Mouse (Mus musculus) heart, postnatal 0 days (tissue): Measurements from ENCODE around the gene Gm38431. TPM values are rescaled to one million over a fixed set of nuclear protein-coding genes. Genes with fewer than 3 reads are reported as not detected.

Experiments used
- ATAC-seq: fragments of 200-750 bp; cut with Nextera tagmentation; 2 replicates; pipeline ENCODE4 v1.8.0; 2017; ENCODE audit warnings: low read depth, moderate number of reproducible peaks, moderate library complexity; ENCODE audit not compliant: insufficient read depth
- DNase-seq: peaks from one replicate; pipeline ENCODE4 v3.0.0-alpha.2; 2016; ENCODE audit warnings: low spot score
- H3K27ac ChIP-seq: fragments of 300-500 bp; sonication (generic); 2 replicates; pipeline ENCODE4 v1.5.1; 2014; ENCODE audit warnings: low read depth, mild to moderate bottlenecking
- H3K27me3 ChIP-seq: fragments of 300-500 bp; sonication (generic); 2 replicates; pipeline ENCODE4 v1.6.1; 2014; ENCODE audit warnings: low read length, mixed read lengths; ENCODE audit not compliant: control insufficient read depth, insufficient read depth
- H3K36me3 ChIP-seq: fragments of 300-500 bp; sonication (generic); replicated peaks from 2 replicates; pipeline ENCODE4 v1.6.1; 2014; ENCODE audit warnings: low read length, mixed read lengths; ENCODE audit not compliant: control insufficient read depth, insufficient read depth
- H3K4me1 ChIP-seq: fragments of 300-500 bp; sonication (generic); 2 replicates; pipeline ENCODE4 v1.6.1; 2014; ENCODE audit warnings: antibody characterized with exemption; ENCODE audit not compliant: control insufficient read depth, insufficient read depth
- H3K4me2 ChIP-seq: fragments of 300-500 bp; sonication (generic); 2 replicates; pipeline ENCODE4 v1.6.1; 2014; ENCODE audit warnings: low read depth, mild to moderate bottlenecking, low read length, moderate library complexity
- H3K4me3 ChIP-seq: fragments of 300-500 bp; sonication (generic); 2 replicates; pipeline ENCODE4 v1.5.1; 2014; ENCODE audit warnings: low read depth, low read length
- H3K9ac ChIP-seq: fragments of 300-500 bp; sonication (generic); replicated peaks from 2 replicates; pipeline ENCODE4 v1.6.1; 2014; ENCODE audit warnings: low read depth, low read length, mixed read lengths
- H3K9me3 ChIP-seq: fragments of 300-500 bp; sonication (generic); replicated peaks from 2 replicates; pipeline ENCODE4 v1.6.1; 2016; ENCODE audit warnings: low read length; ENCODE audit not compliant: control insufficient read depth
- CTCF ChIP-seq: IDR thresholded peaks from 2 replicates; pipeline ENCODE4 v1.5.1; 2016; ENCODE audit warnings: antibody characterized with exemption, control low read depth, low read depth
- EP300 ChIP-seq: IDR thresholded peaks from 2 replicates; pipeline ENCODE4 v1.6.1; 2016; ENCODE audit warnings: antibody characterized with exemption, low read depth
- WGBS: fragments of 180-500 bp; shearing (Covaris S2); extraction: QIAGEN DNeasy Blood & Tissue Kit; methylation state at CpG from one replicate; pipeline ENCODE4 v1.1.7; 2014; 5-methylcytosine and 5-hydroxymethylcytosine counted together
- polyA plus RNA-seq: library from polyadenylated mRNA; unstranded; fragments of >200 nt; fragmentation: Nextera tagmentation; extraction: Ambion mirVana; gene quantifications from 2 replicates; pipeline ENCODE4 v1.2.1, GENCODE M21; 2015
- total RNA-seq: library from RNA; depleted of rRNA; stranded (reverse); fragments of >200 nt; gene quantifications from 2 replicates; pipeline ENCODE4 v1.2.3, GENCODE M21; 2014; ENCODE audit warnings: low replicate concordance

Gm38431 gene
- total and polyA plus RNA-seq, 2 experiments from 2014 or later: 0.34 to 1.6 TPM

DNA sequence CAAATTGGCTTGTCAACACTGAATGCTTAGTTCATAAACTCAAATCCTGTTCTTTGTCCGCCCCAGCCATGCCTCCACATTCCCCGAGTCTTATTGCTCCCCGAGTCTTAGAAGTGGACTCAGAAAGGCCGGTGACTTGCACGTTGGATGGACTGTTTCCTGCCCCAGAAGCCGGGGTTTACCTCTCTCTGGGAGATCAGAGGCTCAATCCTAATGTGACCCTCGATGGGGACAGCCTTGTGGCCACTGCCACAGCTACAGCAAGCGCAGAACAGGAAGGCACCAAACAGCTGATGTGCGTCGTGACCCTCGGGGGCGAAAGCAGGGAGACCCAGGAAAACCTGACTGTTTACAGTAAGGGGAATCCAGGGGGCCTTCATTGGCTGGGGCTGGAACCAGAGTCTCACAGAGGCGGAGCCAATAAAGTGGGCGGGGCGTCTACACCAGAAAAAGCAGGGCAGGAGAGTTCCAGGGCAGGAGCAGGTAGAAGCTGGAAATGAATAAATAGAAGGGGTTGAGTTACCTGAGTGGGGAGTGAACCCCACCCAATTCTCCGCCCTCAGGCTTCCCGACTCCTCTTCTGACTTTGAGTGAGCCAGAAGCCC, 57.2 kb downstream of the Gm38431 start:
- Histone ChIP-seq H3K9ac (no peak overlapping the region), H3K36me3 (no peaks in the 10 kb centered on the region), H3K27me3 (peaks cover 76% of the 10 kb centered on the region), H3K9me3 (no peaks in the 10 kb centered on the region), H3K4me3 (no peak overlapping the region), H3K4me2 (no peak overlapping the region), H3K27ac (no peak overlapping the region), H3K4me1 (peaks cover 46% of the 10 kb centered on the region)
- WGBS: 9% methylated on average over 17 of the region's 17 CpGs
- ATAC-seq (no peak), DNase-seq (no peak)
- TF ChIP-seq CTCF (no peak), EP300 (no peak)

GRCm38 (mm10) chr9:21033136-21033535, 58.7 kb downstream of the Gm38431 start:
- Histone ChIP-seq H3K4me3 (peak overlapping the region; percentile 48), H3K4me1 (peaks cover 54% of the 10 kb centered on the region), H3K36me3 (no peaks in the 10 kb centered on the region), H3K9me3 (no peaks in the 10 kb centered on the region), H3K4me2 (peak overlapping the region; percentile 84), H3K27ac (no peak overlapping the region), H3K9ac (peak overlapping the region; percentile 1; the same call in 1 of the 2 replicates), H3K27me3 (peaks cover 67% of the 10 kb centered on the region)
- TF ChIP-seq EP300: no peak
- no peak for TF ChIP-seq CTCF
- WGBS: under 1% methylated on average over 34 of the region's 34 CpGs
- DNase-seq (peak; percentile 81), ATAC-seq (peak; percentile 38)

GRCm38 (mm10) chr9:21032491-21032890, 59.3 kb downstream of the Gm38431 start:
- H3K9ac ChIP-seq: no peak overlapping the region
- H3K4me1 ChIP-seq: peaks cover 49% of the 10 kb centered on the region
- no peak for ATAC-seq
- H3K27me3 ChIP-seq: peaks cover 64% of the 10 kb centered on the region
- H3K27ac ChIP-seq: no peak overlapping the region
- H3K4me2 ChIP-seq: peak overlapping the region; percentile 84
- no peaks in the 10 kb centered on the region for H3K9me3 ChIP-seq
- 5% methylated on average over 7 of the region's 7 CpGs for WGBS
- H3K4me3 ChIP-seq: peak overlapping the region; percentile 54
- DNase-seq: no peak
- 0 out of 2 replicates have a peak, but pooled peaks cover 5% of the 10 kb centered on the region for H3K36me3 ChIP-seq
- TF ChIP-seq CTCF (no peak), EP300 (no peak)

- 3% methylated on average over 34 of the region's 35 CpGs for WGBS
- peaks cover 63% of the 10 kb centered on the region for H3K27me3 ChIP-seq
Observed at GRCm38 (mm10) chr9:21031896-21032351, 59.9 kb downstream of the Gm38431 start, which contains the start of gene Icam5. Gene Icam5, plus strand, starts transcription at chr9:21032073.

GRCm38 (mm10) chr9:21031251-21031895, 60.4 kb downstream of the Gm38431 start:
- Histone ChIP-seq H3K9me3 (no peaks in the 10 kb centered on the region), H3K27me3 (peaks cover 57% of the 10 kb centered on the region), H3K27ac (no peak overlapping the region), H3K4me3 (peak overlapping the region; percentile 54), H3K9ac (no peak overlapping the region), H3K4me1 (peaks cover 38% of the 10 kb centered on the region), H3K4me2 (peak overlapping the region; percentile 77), H3K36me3 (0 out of 2 replicates have a peak, but pooled peaks cover 5% of the 10 kb centered on the region)
- TF ChIP-seq CTCF (no peak), EP300 (no peak)
- under 1% methylated on average over 36 of the region's 36 CpGs for WGBS
- DNase-seq: peak; percentile 51
- peak; percentile 28 for ATAC-seq

More at GRCm38 (mm10) chr9:21031896-21032351, 59.9 kb downstream of the Gm38431 start, which contains the start of gene Icam5:
- peaks cover 44% of the 10 kb centered on the region for H3K4me1 ChIP-seq
- H3K36me3 ChIP-seq: 0 out of 2 replicates have a peak, but pooled peaks cover 5% of the 10 kb centered on the region
- no peaks in the 10 kb centered on the region for H3K9me3 ChIP-seq
- DNase-seq: no peak
- no peak for TF ChIP-seq CTCF
- no peak for TF ChIP-seq EP300
- H3K4me2 ChIP-seq: peak within 1 kb of the TSS; percentile 84
- ATAC-seq: no peak
- H3K9ac ChIP-seq: 0 out of 2 replicates have a peak within 1 kb of the TSS, but pooled peaks have one; percentile 1
- no peak within 1 kb of the TSS for H3K27ac ChIP-seq
- peak within 1 kb of the TSS; percentile 54 for H3K4me3 ChIP-seq
